24 mouse cellular contexts compared by ENCODE assay signal in genomic region chr16:43925846-43926245, GRCm38 (mm10).
"Had no signal": no experiment of that assay in that cellular context is flagged by ENCODE, and none has a peak within 500 bp of the region (broad histone marks: within the 10 kb centered on the region; RNA-seq: fewer than 3 reads in every experiment).

No protein-coding gene starts in this region.

- H3K9me3 ChIP-seq: heart, embryonic 10.5 days; heart, embryonic 12.5 days; hindbrain, embryonic 10.5 days; hindbrain, embryonic 12.5 days; intestine, embryonic 15.5 days; limb, embryonic 10.5 days; limb, embryonic 12.5 days; liver, embryonic 13.5 days had no signal

- H3K4me3 ChIP-seq: gastrocnemius, adult 2 months; heart, adult 2 months; heart, embryonic 10.5 days; heart, embryonic 12.5 days; hindbrain, embryonic 10.5 days; hindbrain, embryonic 12.5 days; intestine, embryonic 15.5 days; layer of hippocampus, adult 2 months; left cerebral cortex, adult 2 months; limb, embryonic 10.5 days; limb, embryonic 12.5 days; liver, embryonic 13.5 days had no signal

- H3K9ac ChIP-seq: heart, embryonic 12.5 days; hindbrain, embryonic 12.5 days; hindbrain, embryonic 14.5 days; intestine, embryonic 15.5 days; limb, embryonic 12.5 days; liver, embryonic 13.5 days had no signal

- H3K27me3 ChIP-seq: heart, embryonic 12.5 days; hindbrain, embryonic 12.5 days; intestine, embryonic 15.5 days; limb, embryonic 12.5 days; liver, embryonic 13.5 days had no signal

- H3K4me2 ChIP-seq: heart, embryonic 12.5 days; hindbrain, embryonic 12.5 days; hindbrain, embryonic 14.5 days; intestine, embryonic 15.5 days; limb, embryonic 12.5 days; liver, embryonic 11.5 days; liver, embryonic 13.5 days had no signal

- H3K27ac ChIP-seq: gastrocnemius, adult 2 months; heart, adult 2 months; heart, embryonic 10.5 days; hindbrain, embryonic 10.5 days; hindbrain, embryonic 12.5 days; hindbrain, embryonic 14.5 days; intestine, embryonic 15.5 days; layer of hippocampus, adult 2 months; left cerebral cortex, adult 2 months; limb, embryonic 10.5 days; limb, embryonic 12.5 days; liver, embryonic 13.5 days had no signal

- H3K4me1 ChIP-seq: heart, embryonic 12.5 days; hindbrain, embryonic 10.5 days; hindbrain, embryonic 12.5 days; intestine, embryonic 15.5 days; limb, embryonic 10.5 days; limb, embryonic 12.5 days; liver, embryonic 13.5 days had no signal

- H3K36me3 ChIP-seq: heart, embryonic 10.5 days; heart, embryonic 12.5 days; hindbrain, embryonic 10.5 days; hindbrain, embryonic 12.5 days; intestine, embryonic 15.5 days; limb, embryonic 10.5 days; limb, embryonic 12.5 days; liver, embryonic 13.5 days had no signal

- DNase-seq: gastrocnemius, adult 2 months; gastrocnemius, postnatal 10 days; gastrocnemius, postnatal 25 days; heart, adult 2 months; heart, postnatal 10 days; heart, postnatal 4 days; kidney, postnatal 10 days; kidney, postnatal 25 days; kidney, postnatal 4 days; liver; liver, embryonic 13.5 days had no signal

- ATAC-seq: inflammation-experienced regulatory T-cells, adult 6 months; intestine, embryonic 15.5 days; intestine, postnatal 0 days had no signal
